Mouse (Mus musculus): ENCODE data around the gene Stard13. TPM values are rescaled to one million over a fixed set of nuclear protein-coding genes. Genes with fewer than 3 reads are reported as not detected.

Stard13 gene
- total and polyA plus RNA-seq, 3 experiments, result not detected

DNA sequence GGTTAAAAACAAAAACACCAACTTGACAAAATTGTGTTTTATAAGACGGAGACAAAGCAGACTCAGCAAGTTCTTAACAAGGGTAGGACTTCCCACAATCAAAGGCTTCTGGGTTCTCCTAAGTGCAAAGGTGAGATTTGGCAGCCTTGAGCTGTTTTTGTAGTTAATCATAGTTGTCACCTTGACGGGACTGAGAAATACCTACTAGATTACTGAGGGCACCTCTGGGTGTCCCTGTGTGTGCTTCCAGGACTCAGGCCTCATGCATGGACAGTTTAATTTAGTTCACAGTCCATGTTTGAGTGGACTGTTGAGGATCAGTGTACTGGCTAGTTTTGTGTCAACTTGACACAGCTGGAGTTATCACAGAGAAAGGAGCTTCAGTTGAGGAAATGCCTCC is 209.2 kb downstream of the Stard13 start:
- H3K36me3 ChIP-seq (ENCODE audit: control insufficient read depth in 1 of 2, insufficient read depth in 2 of 2, low read length in 2 of 2), result no peaks in the 10 kb centered on the region
- no peak overlapping the region for H3K9ac ChIP-seq (ENCODE audit: control insufficient read depth, low read depth, low read length, poor library complexity, severe bottlenecking)
- DNase-seq (ENCODE audit: low read depth, low spot score), result no peak
- TF ChIP-seq MAFK (IDR thresholded peaks at IDR 0.05; ENCODE audit: borderline replicate concordance, low read depth, low read length), result no peak
- no peak for TF ChIP-seq POLR2A (IDR thresholded peaks at IDR 0.05; ENCODE audit: control insufficient read depth in 1 of 2, insufficient read depth in 1 of 2, low read depth in 1 of 2, low read length in 2 of 2, poor library complexity in 1 of 2)
- no peak for TF ChIP-seq GABPA (IDR thresholded peaks at IDR 0.05; ENCODE audit: low read depth, low read length)
- TF ChIP-seq POLR2AphosphoS2 (IDR thresholded peaks at IDR 0.05; ENCODE audit: low read length), result no peak
- no peak for TF ChIP-seq HCFC1 (IDR thresholded peaks at IDR 0.05; ENCODE audit: low read depth, low read length)
- TF ChIP-seq USF1 (IDR thresholded peaks at IDR 0.05; ENCODE audit: low read depth, low read length), result no peak
- no peak for TF ChIP-seq NRF1 (IDR thresholded peaks at IDR 0.05; ENCODE audit: insufficient read depth, low read depth, low read length, poor library complexity, severe bottlenecking)
- no peak for TF ChIP-seq MYB (IDR thresholded peaks at IDR 0.05; ENCODE audit: low read depth, low read length)
- TF ChIP-seq ZKSCAN1 (IDR thresholded peaks at IDR 0.05; ENCODE audit: low read depth, low read length), result no peak
- no peak for TF ChIP-seq MYC (IDR thresholded peaks at IDR 0.05; ENCODE audit: low read depth, low read length)
- no peak for TF ChIP-seq MAX (IDR thresholded peaks at IDR 0.05; ENCODE audit: low read length)
- TF ChIP-seq MXI1 (IDR thresholded peaks at IDR 0.05; ENCODE audit: low read depth, low read length), result no peak
- no peak for TF ChIP-seq E2F4 (IDR thresholded peaks at IDR 0.05; ENCODE audit: borderline replicate concordance, low read depth, low read length)
- no peaks in the 10 kb centered on the region for H3K27me3 ChIP-seq (ENCODE audit: control insufficient read depth in 1 of 2, insufficient read depth in 2 of 2, low read length in 2 of 2)
- no peaks in the 10 kb centered on the region for H3K4me1 ChIP-seq (ENCODE audit: control insufficient read depth in 1 of 2, insufficient read depth in 2 of 2, low read length in 2 of 2)
- H3K79me2 ChIP-seq (ENCODE audit: control insufficient read depth, insufficient read depth, low read length, poor library complexity), result no peaks in the 10 kb centered on the region
- no peak overlapping the region for H3K4me3 ChIP-seq (ENCODE audit: control insufficient read depth in 1 of 2, insufficient read depth in 1 of 2, low read depth in 2 of 2, low read length in 2 of 2)
- H3K27ac ChIP-seq (ENCODE audit: control insufficient read depth, low read depth, low read length), result no peak overlapping the region
- no peaks in the 10 kb centered on the region for H3K9me3 ChIP-seq (replicated peaks; ENCODE audit: insufficient read depth, low read length)

DNA sequence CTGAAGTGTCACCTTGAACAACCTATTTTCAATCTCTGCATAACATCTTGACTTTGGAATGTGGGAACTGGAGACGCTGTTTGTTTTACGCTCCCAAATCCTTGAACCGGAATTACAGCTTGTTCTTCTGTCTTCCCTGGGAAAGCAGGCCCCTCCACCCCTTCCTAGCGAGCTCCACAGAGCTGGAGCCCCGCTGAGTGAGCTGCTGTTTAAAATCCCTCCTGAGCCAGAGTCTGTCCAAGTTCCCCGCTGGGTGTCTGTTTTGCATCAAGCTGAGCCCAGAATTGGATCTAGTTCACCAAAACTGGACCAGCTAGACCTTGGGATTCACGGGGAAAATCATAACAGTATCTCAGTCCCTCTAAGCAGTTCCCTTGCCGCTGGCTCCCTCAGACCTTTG is 210.2 kb downstream of the Stard13 start:
- Histone ChIP-seq H3K27ac (ENCODE audit: control insufficient read depth, low read depth, low read length) (no peak overlapping the region), H3K79me2 (ENCODE audit: control insufficient read depth, insufficient read depth, low read length, poor library complexity) (no peaks in the 10 kb centered on the region), H3K36me3 (ENCODE audit: control insufficient read depth in 1 of 2, insufficient read depth in 2 of 2, low read length in 2 of 2) (no peaks in the 10 kb centered on the region), H3K9ac (ENCODE audit: control insufficient read depth, low read depth, low read length, poor library complexity, severe bottlenecking) (no peak overlapping the region), H3K4me1 (ENCODE audit: control insufficient read depth in 1 of 2, insufficient read depth in 2 of 2, low read length in 2 of 2) (no peaks in the 10 kb centered on the region), H3K27me3 (ENCODE audit: control insufficient read depth in 1 of 2, insufficient read depth in 2 of 2, low read length in 2 of 2) (no peaks in the 10 kb centered on the region), H3K4me3 (ENCODE audit: control insufficient read depth in 1 of 2, insufficient read depth in 1 of 2, low read depth in 2 of 2, low read length in 2 of 2) (no peak overlapping the region), H3K9me3 (replicated peaks; ENCODE audit: insufficient read depth, low read length) (no peaks in the 10 kb centered on the region)
- no peak for DNase-seq (ENCODE audit: low read depth, low spot score)
- no peak for TF ChIP-seq MEF2A (IDR thresholded peaks at IDR 0.05; ENCODE audit: extremely low read depth, insufficient replicate concordance, low read depth, low read length, poor library complexity, severe bottlenecking)
- TF ChIP-seq ZKSCAN1 (IDR thresholded peaks at IDR 0.05; ENCODE audit: low read depth, low read length), result no peak
- no peak for TF ChIP-seq SIN3A (IDR thresholded peaks at IDR 0.05; ENCODE audit: low read length)
- no peak for TF ChIP-seq GATA1 (IDR thresholded peaks at IDR 0.05; ENCODE audit: low read depth, low read length)

DNA sequence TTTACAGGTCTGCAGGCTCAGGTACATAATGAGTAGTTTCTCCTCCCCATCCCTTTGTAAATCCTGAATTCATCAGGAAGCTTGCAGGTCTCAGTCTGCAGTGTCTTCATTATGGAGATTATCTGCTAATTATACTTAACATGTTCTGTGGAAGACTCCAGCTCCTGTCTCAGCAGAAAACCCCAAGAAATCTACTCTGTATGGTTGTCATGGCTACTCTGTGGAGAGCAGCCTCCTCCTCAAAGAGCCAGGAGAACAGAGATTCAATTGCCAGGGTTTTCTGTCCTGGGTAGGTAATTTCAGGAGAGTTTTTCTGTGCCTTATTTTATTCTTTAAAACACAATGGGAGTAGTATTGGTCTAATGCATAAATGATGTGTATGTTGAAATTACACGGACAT is 210.7 kb downstream of the Stard13 start:
- H3K27ac ChIP-seq (ENCODE audit: control insufficient read depth, low read depth, low read length), result no peak overlapping the region
- no peaks in the 10 kb centered on the region for H3K9me3 ChIP-seq (replicated peaks; ENCODE audit: insufficient read depth, low read length)
- TF ChIP-seq ELF1 (IDR thresholded peaks at IDR 0.05; ENCODE audit: low read depth, low read length) (no peak), NRF1 (IDR thresholded peaks at IDR 0.05; ENCODE audit: insufficient read depth, low read depth, low read length, poor library complexity, severe bottlenecking) (no peak), TAL1 (IDR thresholded peaks at IDR 0.05; ENCODE audit: low read length) (no peak), MAFK (IDR thresholded peaks at IDR 0.05; ENCODE audit: borderline replicate concordance, low read depth, low read length) (no peak), RCOR1 (IDR thresholded peaks at IDR 0.05; ENCODE audit: low read depth, low read length) (no peak), NELFE (IDR thresholded peaks at IDR 0.05; ENCODE audit: low read depth, low read length) (no peak), ETS1 (IDR thresholded peaks at IDR 0.05; ENCODE audit: low read depth, low read length) (no peak), UBTF (IDR thresholded peaks at IDR 0.05; ENCODE audit: borderline replicate concordance, insufficient read depth, low read depth, low read length) (no peak), USF1 (IDR thresholded peaks at IDR 0.05; ENCODE audit: low read depth, low read length) (no peak), ZC3H11A (IDR thresholded peaks at IDR 0.05; ENCODE audit: low read depth, low read length) (no peak), CHD2 (IDR thresholded peaks at IDR 0.05; ENCODE audit: low read length) (no peak)
- no peak for DNase-seq (ENCODE audit: low read depth, low spot score)
- no peak overlapping the region for H3K9ac ChIP-seq (ENCODE audit: control insufficient read depth, low read depth, low read length, poor library complexity, severe bottlenecking)
- H3K36me3 ChIP-seq (ENCODE audit: control insufficient read depth in 1 of 2, insufficient read depth in 2 of 2, low read length in 2 of 2), result no peaks in the 10 kb centered on the region
- no peaks in the 10 kb centered on the region for H3K4me1 ChIP-seq (ENCODE audit: control insufficient read depth in 1 of 2, insufficient read depth in 2 of 2, low read length in 2 of 2)
- no peak overlapping the region for H3K4me3 ChIP-seq (ENCODE audit: control insufficient read depth in 1 of 2, insufficient read depth in 1 of 2, low read depth in 2 of 2, low read length in 2 of 2)
- no peaks in the 10 kb centered on the region for H3K27me3 ChIP-seq (ENCODE audit: control insufficient read depth in 1 of 2, insufficient read depth in 2 of 2, low read length in 2 of 2)
- no peaks in the 10 kb centered on the region for H3K79me2 ChIP-seq (ENCODE audit: control insufficient read depth, insufficient read depth, low read length, poor library complexity)

Measured in MEL (cell line).